Mouse (Mus musculus) lung, postnatal 0 days (tissue): ENCODE results near the gene 6030458C11Rik.

Experiments
- CTCF ChIP-seq: IDR thresholded peaks from 2 replicates; pipeline ENCODE4 v1.5.1; 2016; ENCODE audit warnings: antibody characterized with exemption, mild to moderate bottlenecking
- EP300 ChIP-seq: IDR thresholded peaks from 2 replicates; pipeline ENCODE4 v1.6.1; 2016; ENCODE audit warnings: antibody characterized with exemption, mild to moderate bottlenecking, control low read depth

GRCm38 (mm10) chr15:12795909-12796470 lies 28.5 kb downstream of the 6030458C11Rik start:
- no peak for TF ChIP-seq EP300
- TF ChIP-seq CTCF: no peak
